Mouse (Mus musculus) WW6 (cell line): ENCODE results near the gene Flt3l.
"Not testable (repeated sequence)": the region's sequence is repeated elsewhere in the genome, so short reads cannot be mapped to it uniquely, and the experiment has no call there.

Experiments used
- DNase-seq: peaks from one replicate; pipeline ENCODE4 v3.0.0-alpha.2; 2013; ENCODE audit warnings: low read depth, low spot score

Flt3l gene

GRCm38 (mm10) chr7:45144368-45145174 lies 8.3 kb upstream of the Flt3l start:
- DNase-seq, result no peak

GRCm38 (mm10) chr7:45141914-45142313 lies 5.7 kb upstream of the Flt3l start:
- no peak for DNase-seq

- no peak for DNase-seq
These were observed 5.1 kb upstream of the Flt3l start for GRCm38 (mm10) chr7:45141319-45141718.

GRCm38 (mm10) chr7:45139904-45140723 lies 3.9 kb upstream of the Flt3l start:
- no peak for DNase-seq

- DNase-seq, result no peak
These were observed 2.2 kb upstream of the Flt3l start for GRCm38 (mm10) chr7:45138403-45138802.

GRCm38 (mm10) chr7:45137171-45138006 lies 1.2 kb upstream of the Flt3l start:
- DNase-seq, result no peak

- DNase-seq, result no peak
These were observed 862 bp downstream of the Flt3l start for GRCm38 (mm10) chr7:45135370-45135769.

- peak; percentile 88 for DNase-seq
These were observed 1.6 kb downstream of the Flt3l start for GRCm38 (mm10) chr7:45134544-45135026.

- no peak for DNase-seq
These were observed 2.6 kb downstream of the Flt3l start for GRCm38 (mm10) chr7:45133446-45134159.

- no peak for DNase-seq
These were observed 4.4 kb downstream of the Flt3l start for GRCm38 (mm10) chr7:45131850-45132249.

- DNase-seq, result no peak
These were observed 6.3 kb downstream of the Flt3l start for GRCm38 (mm10) chr7:45129776-45130512.

GRCm38 (mm10) chr7:45129318-45129717 lies 6.9 kb downstream of the Flt3l start:
- no peak for DNase-seq

- DNase-seq, result peak; percentile 96
These were observed 7.5 kb downstream of the Flt3l start, which contains the start of gene Rpl13a for GRCm38 (mm10) chr7:45128624-45129246. Rpl13a (minus strand) TSS chr7:45128761.

GRCm38 (mm10) chr7:45127700-45128224 lies 8.5 kb downstream of the Flt3l start:
- DNase-seq, result no peak

GRCm38 (mm10) chr7:45126844-45127699 lies 9.2 kb downstream of the Flt3l start:
- DNase-seq, result no peak

- DNase-seq, result no peak
These were observed 9.9 kb downstream of the Flt3l start for GRCm38 (mm10) chr7:45126147-45126843.

- not testable (repeated sequence) for DNase-seq
These were observed 10.6 kb downstream of the Flt3l start for GRCm38 (mm10) chr7:45125649-45126048.

- DNase-seq, result no peak
These were observed 11.1 kb downstream of the Flt3l start for GRCm38 (mm10) chr7:45125144-45125600.
